Mouse (Mus musculus) layer of hippocampus, adult 6 months (tissue): ENCODE measurements around the gene Mcrip1. TPM values are rescaled to one million over a fixed set of nuclear protein-coding genes. Genes with fewer than 3 reads are reported as not detected.

Experiments used
- long read RNA-seq, 2 experiments: library from polyadenylated mRNA; unstranded; transcript quantifications; one replicate each; pipeline ENCODE4 v2.0.0; 2019 to 2020
- polyA plus RNA-seq: library from polyadenylated mRNA; unstranded; fragments of <200 nt; fragmentation: Nextera tagmentation; gene quantifications from 2 replicates; pipeline ENCODE4 v1.2.3, GENCODE M21; 2021

Mcrip1 gene
- polyA plus RNA-seq, result 224 and 238 TPM in 2 replicates
- long read RNA-seq, experiment 1, transcript Mcrip1-201 (5 exons, 1,205 nt), result major isoform, 267 of 309 reads
- long read RNA-seq, experiment 1, partial matches to known transcripts, result 36 of 309 reads
- long read RNA-seq, experiment 1, other reads (novel, unspliced or antisense), result 5 of 309 reads
- long read RNA-seq, experiment 2, transcript Mcrip1-202 (4 exons, 1,256 nt), result minor isoform, 5 of 295 reads
- long read RNA-seq, experiment 2, transcript Mcrip1-201 (5 exons, 1,205 nt), result major isoform, 274 of 295 reads
- long read RNA-seq, experiment 2, partial matches to known transcripts, result 9 of 295 reads
- long read RNA-seq, experiment 2, other reads (novel, unspliced or antisense), result 7 of 295 reads

GRCm38 (mm10) chr11:120549168-120549945 is at the start of gene Mcrip1:
Mcrip1 (minus strand) TSS chr11:120549727.

GRCm38 (mm10) chr11:120598283-120598989 is 48.9 kb upstream of the Mcrip1 start, which contains the start of the genes Alyref and Anapc11:
Alyref (minus strand) TSS chr11:120598365.
Anapc11 (plus strand) TSS chr11:120598421.

GRCm38 (mm10) chr11:120581490-120582267 is 32.2 kb upstream of the Mcrip1 start, which contains the start of gene Arhgdia:
Arhgdia (minus strand) TSS chr11:120581624.

GRCm38 (mm10) chr11:120572752-120573584 is 23.4 kb upstream of the Mcrip1 start, which contains the start of gene P4hb:
P4hb (minus strand) TSS chr11:120573253.

GRCm38 (mm10) chr11:120550810-120551440 is 1.4 kb upstream of the Mcrip1 start, which contains the start of gene Ppp1r27:
Ppp1r27 (minus strand) TSS chr11:120551132.

GRCm38 (mm10) chr11:120530085-120530964 is 19.2 kb downstream of the Mcrip1 start, which contains the start of gene Gcgr:
Gcgr (plus strand) TSS chr11:120530699.

Other genes starting within 250 kb of the Mcrip1 start
- gene Actg1, start 201.2 kb downstream of the Mcrip1 start, polyA plus RNA-seq, result 2,332 and 2,802 TPM in 2 replicates
- gene Fscn2, start 188.2 kb downstream of the Mcrip1 start, polyA plus RNA-seq, result 1.6 TPM in 2 replicates
- gene Faap100, start 171.0 kb downstream of the Mcrip1 start, polyA plus RNA-seq, result 8.4 and 9.4 TPM in 2 replicates
- 5.8 and 6.1 TPM in 2 replicates for gene Nploc4, start 112.0 kb downstream of the Mcrip1 start, polyA plus RNA-seq
- 0.21 TPM in 1 of 2 replicates, not detected in the other for gene Tspan10, start 107.1 kb downstream of the Mcrip1 start, polyA plus RNA-seq
- 0.58 and 1.0 TPM in 2 replicates for gene Pde6g, start 96.2 kb downstream of the Mcrip1 start, polyA plus RNA-seq
- 31.7 and 34.6 TPM in 2 replicates for gene Oxld1, start 91.7 kb downstream of the Mcrip1 start, polyA plus RNA-seq
- 29.5 and 39.5 TPM in 2 replicates for gene Ccdc137, start 91.6 kb downstream of the Mcrip1 start, polyA plus RNA-seq
- gene Arl16, start 82.1 kb downstream of the Mcrip1 start, polyA plus RNA-seq, result 87.8 and 95.3 TPM in 2 replicates
- gene Mrpl12, start 65.1 kb downstream of the Mcrip1 start, polyA plus RNA-seq, result 104 and 110 TPM in 2 replicates
- gene Slc25a10, start 57.9 kb downstream of the Mcrip1 start, polyA plus RNA-seq, result 13.3 and 13.5 TPM in 2 replicates
- 0.06 TPM in 1 of 2 replicates, not detected in the other for gene Gcgr, start 19.0 kb downstream of the Mcrip1 start, polyA plus RNA-seq
- not detected in 2 replicates for gene Ppp1r27, start 1.4 kb upstream of the Mcrip1 start, polyA plus RNA-seq
- 126 and 135 TPM in 2 replicates for gene P4hb, start 23.5 kb upstream of the Mcrip1 start, polyA plus RNA-seq
- 199 and 207 TPM in 2 replicates for gene Arhgdia, start 31.9 kb upstream of the Mcrip1 start, polyA plus RNA-seq
- gene Alyref, start 48.6 kb upstream of the Mcrip1 start, polyA plus RNA-seq, result 8.1 and 9.0 TPM in 2 replicates
- gene Anapc11, start 48.7 kb upstream of the Mcrip1 start, polyA plus RNA-seq, result 89.9 and 107 TPM in 2 replicates
- 2.9 and 3.2 TPM in 2 replicates for gene Npb, start 58.8 kb upstream of the Mcrip1 start, polyA plus RNA-seq
- 107 and 110 TPM in 2 replicates for gene Pcyt2, start 68.2 kb upstream of the Mcrip1 start, polyA plus RNA-seq
- 18.0 and 18.2 TPM in 2 replicates for gene Sirt7, start 75.5 kb upstream of the Mcrip1 start, polyA plus RNA-seq
- 12.7 and 13.4 TPM in 2 replicates for gene Mafg, start 83.9 kb upstream of the Mcrip1 start, polyA plus RNA-seq
- gene Pycr1, start 94.0 kb upstream of the Mcrip1 start, polyA plus RNA-seq, result 3.6 and 4.8 TPM in 2 replicates
- 3.6 and 4.0 TPM in 2 replicates for gene Myadml2, start 98.4 kb upstream of the Mcrip1 start, polyA plus RNA-seq
- 0.49 and 1.1 TPM in 2 replicates for gene Notum, start 111.4 kb upstream of the Mcrip1 start, polyA plus RNA-seq
- gene Aspscr1, start 123.2 kb upstream of the Mcrip1 start, polyA plus RNA-seq, result 44.3 and 52.2 TPM in 2 replicates
- gene Cenpx, start 164.0 kb upstream of the Mcrip1 start, polyA plus RNA-seq, result 64.8 and 72.5 TPM in 2 replicates
- gene Lrrc45, start 164.2 kb upstream of the Mcrip1 start, polyA plus RNA-seq, result 5.4 and 6.0 TPM in 2 replicates
- 40.8 and 52.4 TPM in 2 replicates for gene Rac3, start 171.7 kb upstream of the Mcrip1 start, polyA plus RNA-seq
- 31.5 TPM in 2 replicates for gene Dcxr, start 177.6 kb upstream of the Mcrip1 start, polyA plus RNA-seq
- gene Cbr2, start 182.4 kb upstream of the Mcrip1 start, polyA plus RNA-seq, result 0.85 and 1.5 TPM in 2 replicates
- 0.48 and 1.6 TPM in 2 replicates for gene Hmga1b, start 213.1 kb upstream of the Mcrip1 start, polyA plus RNA-seq
- 47.1 and 63.6 TPM in 2 replicates for gene Rfng, start 234.5 kb upstream of the Mcrip1 start, polyA plus RNA-seq
- 257 and 261 TPM in 2 replicates for gene Gps1, start 234.5 kb upstream of the Mcrip1 start, polyA plus RNA-seq
- 35.9 and 39.6 TPM in 2 replicates for gene Dus1l, start 246.7 kb upstream of the Mcrip1 start, polyA plus RNA-seq